Mouse (Mus musculus) embryonic facial prominence, embryonic 12.5 days (tissue): ENCODE results near the gene Gm10778. TPM values are rescaled to one million over a fixed set of nuclear protein-coding genes. Genes with fewer than 3 reads are reported as not detected.
"Not testable (repeated sequence)": the region's sequence is repeated elsewhere in the genome, so short reads cannot be mapped to it uniquely, and the experiment has no call there.

ENCODE experiments used
- ATAC-seq: fragments of 200-750 bp; cut with Nextera tagmentation; 2 replicates; pipeline ENCODE4 v1.8.0; 2017; ENCODE audit not compliant: insufficient number of reproducible peaks, insufficient read depth, low FRiP score, low TSS enrichment
- H3K27ac ChIP-seq: fragments of 300-500 bp; sonication (generic); 2 replicates; pipeline ENCODE4 v1.5.1; 2016; ENCODE audit warnings: mild to moderate bottlenecking
- H3K27me3 ChIP-seq: fragments of 300-500 bp; sonication (generic); 2 replicates; pipeline ENCODE4 v1.6.1; 2016; ENCODE audit warnings: mild to moderate bottlenecking, moderate library complexity
- H3K36me3 ChIP-seq: fragments of 300-500 bp; sonication (generic); 2 replicates; pipeline ENCODE4 v1.6.1; 2016; ENCODE audit warnings: mild to moderate bottlenecking
- H3K4me1 ChIP-seq: fragments of 300-500 bp; sonication (generic); 2 replicates; pipeline ENCODE4 v1.6.1; 2016
- H3K4me2 ChIP-seq: fragments of 300-500 bp; sonication (generic); replicated peaks from 2 replicates; pipeline ENCODE4 v1.6.1; 2016; ENCODE audit warnings: mild to moderate bottlenecking, moderate library complexity
- H3K4me3 ChIP-seq: fragments of 300-500 bp; sonication (generic); 2 replicates; pipeline ENCODE4 v1.5.1; 2016; ENCODE audit warnings: mild to moderate bottlenecking
- H3K9ac ChIP-seq: fragments of 300-500 bp; sonication (generic); 2 replicates; pipeline ENCODE4 v1.6.1; 2016; ENCODE audit warnings: mild to moderate bottlenecking, moderate library complexity
- H3K9me3 ChIP-seq: fragments of 300-500 bp; sonication (generic); 2 replicates; pipeline ENCODE4 v1.6.1; 2016; ENCODE audit warnings: mild to moderate bottlenecking, moderate library complexity
- WGBS: fragments of 180-500 bp; shearing (Covaris S2); methylation state at CpG from one replicate; pipeline ENCODE4 v1.1.7; 2016; 5-methylcytosine and 5-hydroxymethylcytosine counted together
- polyA plus RNA-seq: library from polyadenylated mRNA; unstranded; fragments of >200 nt; fragmentation: Nextera tagmentation; extraction: Ambion mirVana; gene quantifications from 2 replicates; pipeline ENCODE4 v1.2.1, GENCODE M21; 2016

Gm10778 gene
- polyA plus RNA-seq, 1 experiment from 2014 or later = 6.3 TPM

DNA sequence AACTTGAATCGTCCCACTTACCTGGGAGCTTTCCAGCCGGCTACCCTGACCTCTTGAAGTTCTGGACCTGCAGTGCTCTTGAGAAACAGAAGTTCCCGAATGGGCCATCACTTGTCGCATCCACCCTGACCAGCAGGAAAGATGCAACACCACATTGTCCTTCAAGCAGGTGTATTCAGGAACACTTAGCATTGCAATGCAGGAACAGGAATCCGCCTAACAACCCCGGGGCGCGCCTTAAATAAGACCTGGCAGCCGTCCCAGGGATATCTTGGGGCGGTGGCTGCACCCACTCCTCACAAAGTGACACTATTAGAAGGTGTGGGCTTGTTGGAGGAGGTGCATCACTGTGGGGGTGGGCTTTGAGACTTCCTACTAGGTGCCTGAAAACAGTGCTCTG is 6.3 kb downstream of the Gm10778 start:
- H3K9ac ChIP-seq = no peak overlapping the region
- H3K36me3 ChIP-seq = peaks cover 28% of the 10 kb centered on the region
- no peaks in the 10 kb centered on the region for H3K4me1 ChIP-seq
- no peak overlapping the region for H3K4me3 ChIP-seq
- peaks cover 35% of the 10 kb centered on the region; the same call in 1 of the 2 replicates for H3K9me3 ChIP-seq
- no peak overlapping the region for H3K4me2 ChIP-seq
- no peak overlapping the region for H3K27ac ChIP-seq
- ATAC-seq = no peak
- 96% methylated on average over 10 of the region's 10 CpGs for WGBS
- no peaks in the 10 kb centered on the region for H3K27me3 ChIP-seq

DNA sequence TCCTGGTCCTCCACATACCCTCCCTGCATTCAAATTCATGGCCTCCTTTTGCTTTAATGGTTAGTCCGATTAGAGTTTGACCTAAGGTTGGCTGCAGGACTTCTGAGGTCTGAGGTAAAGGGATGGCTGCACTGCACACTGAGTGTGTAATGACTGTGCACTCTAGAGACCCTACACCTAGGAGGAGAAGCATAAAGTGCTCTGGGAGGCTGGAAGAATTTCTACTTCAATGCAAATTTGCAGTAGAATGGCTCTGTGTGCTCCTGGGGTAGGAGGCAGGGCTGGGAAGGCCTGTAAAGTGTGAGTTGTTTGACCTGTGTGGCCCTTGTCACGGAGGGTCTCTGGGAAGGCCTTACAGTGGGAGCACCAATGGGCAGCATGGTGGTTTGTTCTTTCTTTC is 7.3 kb downstream of the Gm10778 start:
- Histone ChIP-seq H3K9me3 (peaks cover 37% of the 10 kb centered on the region; the same call in 1 of the 2 replicates), H3K36me3 (peaks cover 23% of the 10 kb centered on the region)
- ATAC-seq = no peak

DNA sequence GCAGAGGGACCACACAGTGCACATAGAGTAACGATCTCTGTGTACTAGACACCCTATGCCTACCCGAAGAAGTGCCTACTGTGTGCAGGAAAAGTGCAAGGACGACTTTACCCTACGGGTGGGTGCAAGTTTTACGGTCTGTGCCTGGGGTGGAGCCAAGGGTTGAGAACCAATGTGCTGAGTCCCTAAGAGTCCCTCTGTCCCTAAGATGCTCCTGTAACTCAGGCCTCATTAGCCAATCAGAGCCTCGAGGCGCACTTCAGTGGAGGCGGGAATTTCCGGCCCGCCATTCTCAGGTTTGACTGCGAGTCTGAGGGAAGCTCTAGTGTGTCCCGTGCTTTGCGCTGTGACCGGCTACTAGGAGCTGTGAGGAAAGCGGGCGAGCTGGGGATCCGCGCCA is 38.3 kb downstream of the Gm10778 start:
- not testable (repeated sequence) for H3K4me3 ChIP-seq, H3K9ac ChIP-seq, H3K4me2 ChIP-seq, H3K27ac ChIP-seq, H3K36me3 ChIP-seq, H3K4me1 ChIP-seq, H3K9me3 ChIP-seq, H3K27me3 ChIP-seq, ATAC-seq
- no CpG with 5 or more reads among the region's 18 CpGs for WGBS

More for the DNA sequence above, 7.3 kb downstream of the Gm10778 start:
- no peak overlapping the region for H3K4me2 ChIP-seq
- no peak overlapping the region for H3K27ac ChIP-seq
- H3K4me1 ChIP-seq = no peaks in the 10 kb centered on the region
- whole genome bisulfite sequencing = 96% methylated on average over 2 of the region's 2 CpGs
- H3K4me3 ChIP-seq = no peak overlapping the region
- H3K9ac ChIP-seq = no peak overlapping the region
- no peaks in the 10 kb centered on the region for H3K27me3 ChIP-seq

DNA sequence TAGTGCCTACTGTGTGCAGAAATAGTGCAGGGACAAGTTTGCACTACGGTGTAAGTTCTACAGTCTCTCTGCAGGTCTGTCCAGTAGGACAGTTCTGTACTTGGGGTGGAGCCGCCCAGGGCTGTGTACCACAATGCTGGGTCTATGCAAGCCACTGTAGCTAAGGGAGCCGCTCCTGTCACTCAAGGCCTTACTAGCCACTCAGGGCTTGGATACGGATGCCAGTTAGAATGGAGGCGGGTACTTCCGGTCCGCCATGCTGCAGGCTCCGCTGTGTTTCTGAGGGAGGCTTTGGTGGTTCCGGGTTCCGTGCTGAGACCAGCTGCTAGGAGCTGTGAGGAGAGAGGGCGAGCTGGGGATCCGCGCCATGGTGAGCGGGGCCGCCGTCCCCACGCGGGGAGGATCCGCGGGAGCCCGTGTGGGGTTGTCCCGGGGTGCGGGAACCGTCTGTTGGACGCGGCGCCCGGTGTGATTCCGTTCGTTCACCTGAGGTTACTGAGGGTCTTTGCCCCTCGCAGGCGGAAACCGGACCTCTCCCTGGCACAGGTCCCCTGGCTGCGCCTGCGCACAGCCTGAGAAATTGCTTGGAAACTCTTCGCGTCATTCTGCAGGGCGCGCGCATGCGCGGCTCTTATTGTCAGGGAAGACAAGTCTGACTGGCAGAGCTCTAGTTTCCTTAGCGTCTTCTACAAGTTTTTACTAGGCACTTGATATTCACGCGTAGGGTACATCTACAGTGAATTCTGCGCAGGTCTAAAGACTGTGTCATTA is 55.9 kb downstream of the Gm10778 start, which contains the start of gene Zfp433:
Gene Zfp433 (plus strand): TSS at position 295 of the 771 bp plus-strand sequence.
- H3K4me1 ChIP-seq, H3K4me2 ChIP-seq, H3K36me3 ChIP-seq, H3K9ac ChIP-seq, H3K9me3 ChIP-seq, H3K27me3 ChIP-seq, H3K27ac ChIP-seq, H3K4me3 ChIP-seq: not testable (repeated sequence)
- no CpG with 5 or more reads among the region's 46 CpGs for WGBS
- ATAC-seq = peak; percentile 99

Other genes starting within 250 kb of the Gm10778 start
- 46.2 and 50.8 TPM in 2 replicates for gene Nfic, start 193.4 kb upstream of the Gm10778 start, polyA plus RNA-seq
- gene Celf5, start 166.3 kb upstream of the Gm10778 start, polyA plus RNA-seq = 2.7 and 3.6 TPM in 2 replicates
- 81.9 and 82.9 TPM in 2 replicates for gene Ncln, start 152.7 kb upstream of the Gm10778 start, polyA plus RNA-seq
- 0.22 and 0.58 TPM in 2 replicates for gene S1pr4, start 148.9 kb upstream of the Gm10778 start, polyA plus RNA-seq
- 0.86 and 0.97 TPM in 2 replicates for gene Gna15, start 124.8 kb upstream of the Gm10778 start, polyA plus RNA-seq
- gene Gna11, start 103.9 kb upstream of the Gm10778 start, polyA plus RNA-seq = 82.7 and 83.5 TPM in 2 replicates
- gene Aes, start 89.6 kb upstream of the Gm10778 start, polyA plus RNA-seq = 523 and 554 TPM in 2 replicates
- 59.2 and 71.1 TPM in 2 replicates for gene Tle2, start 74.5 kb upstream of the Gm10778 start, polyA plus RNA-seq
- 14.4 and 16.2 TPM in 2 replicates for gene Tle6, start 48.0 kb upstream of the Gm10778 start, polyA plus RNA-seq
- 1.6 and 1.7 TPM in 2 replicates for gene BC025920, start 42.8 kb upstream of the Gm10778 start, polyA plus RNA-seq
- gene Sirt6, start 21.3 kb upstream of the Gm10778 start, polyA plus RNA-seq = 55.1 and 55.5 TPM in 2 replicates
- 12.2 and 13.5 TPM in 2 replicates for gene Ankrd24, start 20.5 kb upstream of the Gm10778 start, polyA plus RNA-seq
- gene Zfp433, start 55.8 kb downstream of the Gm10778 start, polyA plus RNA-seq = 16.5 and 17.9 TPM in 2 replicates
- gene Gm3055, start 122.1 kb downstream of the Gm10778 start, polyA plus RNA-seq = 14.7 and 15.3 TPM in 2 replicates
- 2.7 and 3.3 TPM in 2 replicates for gene Gm4767, start 163.1 kb downstream of the Gm10778 start, polyA plus RNA-seq
- gene Gm32687, start 214.9 kb downstream of the Gm10778 start, polyA plus RNA-seq = 10.5 and 12.0 TPM in 2 replicates